Mouse (Mus musculus) liver, postnatal 0 days (tissue): ENCODE data around the gene Caln1. TPM values are rescaled to one million over a fixed set of nuclear protein-coding genes. Genes with fewer than 3 reads are reported as not detected.

Experiments used
- ATAC-seq: fragments of 200-750 bp; cut with Nextera tagmentation; 2 replicates; pipeline ENCODE4 v1.8.0; 2017; ENCODE audit warnings: mild to moderate bottlenecking, moderate library complexity
- DNase-seq: peaks from one replicate; pipeline ENCODE4 v3.0.0-alpha.2; 2016
- H3K27ac ChIP-seq: fragments of 300-500 bp; sonication (generic); 2 replicates; pipeline ENCODE4 v1.5.1; 2014; ENCODE audit warnings: antibody characterized with exemption, moderate library complexity, mild to moderate bottlenecking, low read depth
- H3K27me3 ChIP-seq: fragments of 300-500 bp; sonication (generic); 2 replicates; pipeline ENCODE4 v1.6.1; 2014; ENCODE audit warnings: low read length, control low read depth, mixed read lengths; ENCODE audit not compliant: insufficient read depth
- H3K36me3 ChIP-seq: fragments of 300-500 bp; sonication (generic); replicated peaks from 2 replicates; pipeline ENCODE4 v1.6.1; 2014; ENCODE audit warnings: mild to moderate bottlenecking, control low read depth, low read length, moderate library complexity, mixed read lengths; ENCODE audit not compliant: insufficient read depth
- H3K4me1 ChIP-seq: fragments of 300-500 bp; sonication (generic); 2 replicates; pipeline ENCODE4 v1.6.1; 2014; ENCODE audit warnings: antibody characterized with exemption, mild to moderate bottlenecking, control low read depth; ENCODE audit not compliant: insufficient read depth
- H3K4me2 ChIP-seq: fragments of 300-500 bp; sonication (generic); 2 replicates; pipeline ENCODE4 v1.6.1; 2014; ENCODE audit warnings: low read depth, mild to moderate bottlenecking, low read length, moderate library complexity, mixed read lengths
- H3K4me3 ChIP-seq: fragments of 300-500 bp; sonication (generic); 2 replicates; pipeline ENCODE4 v1.5.1; 2014; ENCODE audit warnings: low read depth, low read length
- H3K9ac ChIP-seq: fragments of 300-500 bp; sonication (generic); replicated peaks from 2 replicates; pipeline ENCODE4 v1.6.1; 2014; ENCODE audit warnings: mild to moderate bottlenecking, moderate library complexity
- H3K9me3 ChIP-seq: fragments of 300-500 bp; sonication (generic); 2 replicates; pipeline ENCODE4 v1.6.1; 2016; ENCODE audit warnings: mild to moderate bottlenecking, control low read depth, low read length, mixed read lengths
- CTCF ChIP-seq: sonication (generic); IDR thresholded peaks from 2 replicates; pipeline ENCODE4 v1.5.1; 2016; ENCODE audit warnings: antibody characterized with exemption, low read depth
- EP300 ChIP-seq: IDR thresholded peaks from 2 replicates; pipeline ENCODE4 v1.6.1; 2016; ENCODE audit warnings: antibody characterized with exemption, low read depth, mild to moderate bottlenecking
- WGBS: fragments of 180-500 bp; shearing (Covaris S2); extraction: QIAGEN DNeasy Blood & Tissue Kit; methylation state at CpG from one replicate; pipeline ENCODE4 v1.1.7; 2014; ENCODE audit not compliant: insufficient replicate concordance; 5-methylcytosine and 5-hydroxymethylcytosine counted together
- polyA plus RNA-seq: library from polyadenylated mRNA; unstranded; fragments of >200 nt; fragmentation: Nextera tagmentation; extraction: Ambion mirVana; gene quantifications from 2 replicates; pipeline ENCODE4 v1.2.1, GENCODE M21; 2015

Caln1 gene
- polyA plus RNA-seq, 1 experiment from 2014 or later, result 3.0 TPM

- Histone ChIP-seq H3K36me3 (no peaks in the 10 kb centered on the region), H3K4me1 (no peaks in the 10 kb centered on the region), H3K27me3 (no peaks in the 10 kb centered on the region), H3K9me3 (0 out of 2 replicates have a peak, but pooled peaks cover 7% of the 10 kb centered on the region), H3K4me2 (no peak overlapping the region), H3K4me3 (no peak overlapping the region), H3K9ac (no peak overlapping the region), H3K27ac (no peak overlapping the region)
- no peak for ATAC-seq
- no peak for DNase-seq
- 50% methylated on average over 4 of the region's 4 CpGs for WGBS
- TF ChIP-seq EP300, result no peak
- no peak for TF ChIP-seq CTCF
Observed at GRCm38 (mm10) chr5:130553916-130554315, 184.7 kb downstream of the Caln1 start.

DNA sequence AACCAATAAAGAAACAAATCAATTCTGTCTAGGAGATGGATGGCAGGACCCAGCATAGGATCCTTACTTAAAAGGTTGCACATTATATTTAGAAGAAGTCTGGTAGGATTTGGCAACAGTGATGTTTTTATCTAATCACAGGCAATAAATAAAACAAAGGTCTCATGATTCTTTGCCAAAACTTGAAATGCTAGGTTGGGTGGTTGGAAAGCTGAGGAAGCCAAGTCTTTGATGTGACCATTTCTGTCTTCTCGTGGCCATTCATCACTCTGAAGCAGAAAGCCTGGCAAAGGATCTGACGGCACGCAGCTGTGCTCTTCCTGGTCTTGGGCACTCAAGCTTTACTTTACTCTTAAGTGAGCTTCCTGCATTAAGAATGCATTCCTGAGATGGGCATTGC lies 193.9 kb downstream of the Caln1 start:
- no peaks in the 10 kb centered on the region for H3K4me1 ChIP-seq
- no peak overlapping the region for H3K27ac ChIP-seq
- H3K27me3 ChIP-seq, result no peaks in the 10 kb centered on the region
- DNase-seq (no peak), ATAC-seq (no peak)
- no peak overlapping the region for H3K9ac ChIP-seq
- no peak overlapping the region for H3K4me2 ChIP-seq
- 71% methylated on average over 3 of the region's 3 CpGs for WGBS
- TF ChIP-seq CTCF, result no peak
- no peak for TF ChIP-seq EP300
- peaks cover 12% of the 10 kb centered on the region for H3K9me3 ChIP-seq
- H3K36me3 ChIP-seq, result no peaks in the 10 kb centered on the region
- H3K4me3 ChIP-seq, result no peak overlapping the region

- no peaks in the 10 kb centered on the region for H3K27me3 ChIP-seq
- no peak overlapping the region for H3K4me3 ChIP-seq
- H3K4me1 ChIP-seq, result no peaks in the 10 kb centered on the region
- ATAC-seq (no peak), DNase-seq (no peak)
- H3K9me3 ChIP-seq, result peaks cover 14% of the 10 kb centered on the region
- no peak for TF ChIP-seq CTCF
- no peak for TF ChIP-seq EP300
- no peak overlapping the region for H3K9ac ChIP-seq
- H3K27ac ChIP-seq, result no peak overlapping the region
- no peaks in the 10 kb centered on the region for H3K36me3 ChIP-seq
- WGBS, result 75% methylated on average over 3 of the region's 3 CpGs
- H3K4me2 ChIP-seq, result no peak overlapping the region
Observed at GRCm38 (mm10) chr5:130566002-130566401, 196.7 kb downstream of the Caln1 start.

DNA sequence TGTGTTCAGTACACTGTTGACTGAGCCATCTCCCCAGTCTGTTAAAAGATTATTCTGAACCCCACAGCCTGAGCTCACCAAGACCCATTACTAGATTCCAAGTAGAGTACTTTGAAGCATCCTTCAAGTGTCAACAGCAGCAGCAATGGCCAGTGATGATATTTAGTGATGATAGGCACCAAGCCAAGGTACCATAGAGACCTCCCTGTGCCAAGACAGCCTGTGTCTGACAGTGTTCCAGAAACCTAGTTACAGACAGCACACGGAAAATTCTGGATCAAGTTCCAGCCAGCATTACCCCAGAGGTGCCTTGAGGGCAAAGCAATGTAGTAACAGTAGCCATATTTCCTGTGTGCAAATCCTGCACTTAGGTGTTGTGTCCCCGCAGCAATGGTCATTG lies 208.3 kb downstream of the Caln1 start:
- TF ChIP-seq EP300 (no peak), CTCF (no peak)
- Histone ChIP-seq H3K4me1 (no peaks in the 10 kb centered on the region), H3K9me3 (no peaks in the 10 kb centered on the region), H3K27me3 (no peaks in the 10 kb centered on the region), H3K27ac (no peak overlapping the region), H3K4me2 (no peak overlapping the region), H3K4me3 (no peak overlapping the region), H3K9ac (no peak overlapping the region), H3K36me3 (no peaks in the 10 kb centered on the region)
- DNase-seq (no peak), ATAC-seq (no peak)
- WGBS, result 62% methylated on average over 2 of the region's 2 CpGs

GRCm38 (mm10) chr5:130584042-130584441 lies 214.8 kb downstream of the Caln1 start:
- no peak overlapping the region for H3K4me3 ChIP-seq
- ATAC-seq (no peak), DNase-seq (no peak)
- no peaks in the 10 kb centered on the region for H3K27me3 ChIP-seq
- H3K9me3 ChIP-seq, result peaks cover 4% of the 10 kb centered on the region; the same call in 1 of the 2 replicates
- no peaks in the 10 kb centered on the region for H3K36me3 ChIP-seq
- no peak overlapping the region for H3K27ac ChIP-seq
- no peak overlapping the region for H3K9ac ChIP-seq
- TF ChIP-seq EP300 (no peak), CTCF (no peak)
- no peak overlapping the region for H3K4me2 ChIP-seq
- no peaks in the 10 kb centered on the region for H3K4me1 ChIP-seq
- WGBS, result 65% methylated on average over 3 of the region's 3 CpGs

DNA sequence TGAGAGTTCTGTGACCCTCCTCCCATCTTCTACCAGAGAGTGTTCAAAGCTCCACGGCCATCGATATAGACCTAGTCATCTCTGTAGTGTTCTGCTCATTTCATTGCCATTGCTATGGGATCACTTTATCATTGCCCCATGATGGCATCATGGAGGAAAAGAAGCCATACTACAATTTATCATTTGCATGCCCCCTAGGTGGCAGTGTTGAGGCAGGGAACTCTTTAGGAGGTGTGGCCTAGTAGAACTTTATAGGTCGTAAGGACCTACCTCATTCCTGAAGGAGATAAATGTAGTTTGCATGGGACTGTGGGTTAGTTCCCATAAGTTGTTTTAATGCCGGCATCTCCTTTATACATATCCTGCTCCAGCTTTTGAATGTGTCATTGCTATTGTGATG lies 217.0 kb downstream of the Caln1 start:
- 84% methylated on average over 4 of the region's 4 CpGs for WGBS
- Histone ChIP-seq H3K4me3 (no peak overlapping the region), H3K27ac (no peak overlapping the region), H3K36me3 (no peaks in the 10 kb centered on the region), H3K9ac (no peak overlapping the region), H3K9me3 (peaks cover 8% of the 10 kb centered on the region), H3K27me3 (no peaks in the 10 kb centered on the region), H3K4me1 (no peaks in the 10 kb centered on the region), H3K4me2 (no peak overlapping the region)
- no peak for TF ChIP-seq EP300
- TF ChIP-seq CTCF, result peak; percentile 15; the same call in 1 of the 2 replicates
- no peak for ATAC-seq
- no peak for DNase-seq

GRCm38 (mm10) chr5:130596541-130596940 lies 227.3 kb downstream of the Caln1 start:
- Histone ChIP-seq H3K27me3 (no peaks in the 10 kb centered on the region), H3K9ac (no peak overlapping the region), H3K4me3 (no peak overlapping the region), H3K9me3 (no peaks in the 10 kb centered on the region; the same call in 1 of the 2 replicates), H3K36me3 (no peaks in the 10 kb centered on the region), H3K27ac (no peak overlapping the region), H3K4me1 (no peaks in the 10 kb centered on the region), H3K4me2 (no peak overlapping the region)
- DNase-seq (no peak), ATAC-seq (no peak)
- 76% methylated on average over 6 of the region's 6 CpGs for WGBS
- no peak for TF ChIP-seq CTCF
- TF ChIP-seq EP300, result no peak
